Mouse (Mus musculus) WW6 (cell line): ENCODE measurements around the gene Mfng.

Experiments used
- DNase-seq: peaks from one replicate; pipeline ENCODE4 v3.0.0-alpha.2; 2013; ENCODE audit warnings: low read depth, low spot score

Mfng gene

DNA sequence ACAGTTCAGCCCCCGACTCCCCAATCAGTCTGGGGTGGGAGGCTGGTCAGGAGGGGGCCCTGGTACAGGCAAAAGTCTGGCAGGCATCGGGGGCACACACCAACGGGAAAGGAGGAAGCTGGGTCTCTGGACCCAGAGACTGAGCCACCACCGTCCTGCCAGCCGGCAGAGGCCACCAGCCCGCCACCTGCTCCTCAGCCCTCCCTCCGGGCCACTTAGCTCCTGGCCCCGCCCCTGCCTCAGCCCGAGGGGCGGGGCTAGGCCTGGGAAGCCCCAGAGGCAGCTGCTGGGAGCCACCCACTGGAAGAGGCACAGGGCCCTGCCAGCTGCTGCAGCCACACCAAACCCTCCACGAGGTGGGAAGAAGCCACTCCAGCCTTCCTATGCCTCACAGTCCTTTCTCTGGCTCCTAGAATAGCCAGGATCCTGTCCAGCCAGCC is at the start of gene Mfng:
Mfng (minus strand) TSS at position 186 of the 440 bp plus-strand sequence.
- DNase-seq: peak; percentile 65

DNA sequence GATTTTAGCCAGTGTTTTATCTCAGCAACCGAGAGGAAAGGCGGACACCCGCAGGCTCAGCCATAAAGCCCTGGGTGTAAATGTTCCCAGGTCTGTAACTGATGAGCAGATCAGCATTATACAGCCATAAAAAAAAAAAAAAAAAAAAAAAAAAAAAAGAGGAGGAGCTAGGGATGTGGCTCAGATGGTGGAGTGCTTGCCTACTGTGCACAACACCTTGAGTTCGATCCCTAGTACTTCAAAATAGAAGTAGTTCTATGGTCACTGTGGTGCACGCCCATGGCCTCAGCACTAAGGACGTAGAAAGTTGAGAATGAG is 42.8 kb upstream of the Mfng start:
- DNase-seq: no peak

- no peak for DNase-seq
These were observed 42.2 kb upstream of the Mfng start for GRCm38 (mm10) chr15:78815314-78816073.

- DNase-seq: no peak
These were observed 40.3 kb upstream of the Mfng start for GRCm38 (mm10) chr15:78813603-78814002.

DNA sequence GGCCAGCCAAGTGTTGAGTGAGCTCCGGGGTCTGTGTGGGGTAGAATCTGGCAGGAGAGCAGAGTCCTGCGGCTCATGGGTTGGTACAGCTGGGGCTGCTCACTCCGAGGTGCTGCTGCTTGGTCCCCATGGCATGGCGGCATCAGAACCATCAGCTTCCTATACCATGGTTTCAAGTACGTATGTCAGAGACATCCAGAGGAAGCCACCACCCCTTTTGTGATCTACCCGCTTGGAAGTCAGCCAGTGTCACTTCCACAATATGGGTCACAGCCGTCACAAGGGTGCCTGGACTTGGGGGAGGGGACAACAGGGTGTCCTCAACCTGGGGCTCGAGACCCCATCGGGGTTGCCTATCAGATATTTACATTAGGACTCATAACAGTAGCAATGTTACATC is 36.9 kb upstream of the Mfng start:
- no peak for DNase-seq

DNA sequence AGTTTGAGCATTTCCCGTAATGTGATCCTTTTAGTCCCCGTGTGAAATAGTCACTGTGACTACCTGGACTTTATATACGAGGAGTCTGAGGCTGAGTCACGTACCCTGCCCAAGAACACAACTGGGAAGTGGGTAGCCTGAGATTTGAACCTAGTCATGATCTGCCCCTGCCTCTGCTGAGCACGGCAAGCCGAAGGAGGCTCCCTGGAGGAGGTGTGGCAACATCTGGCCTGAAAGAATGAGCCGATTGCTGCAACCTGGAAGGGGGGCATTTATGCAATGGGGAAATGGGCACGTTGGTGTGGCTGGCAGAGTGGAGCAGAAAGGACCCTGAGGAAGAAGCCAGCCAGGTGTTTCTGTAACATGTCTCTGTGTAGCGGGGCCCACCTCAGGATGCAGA is 36.5 kb upstream of the Mfng start:
- DNase-seq: no peak

GRCm38 (mm10) chr15:78808980-78809379 is 35.7 kb upstream of the Mfng start:
- no peak for DNase-seq

DNA sequence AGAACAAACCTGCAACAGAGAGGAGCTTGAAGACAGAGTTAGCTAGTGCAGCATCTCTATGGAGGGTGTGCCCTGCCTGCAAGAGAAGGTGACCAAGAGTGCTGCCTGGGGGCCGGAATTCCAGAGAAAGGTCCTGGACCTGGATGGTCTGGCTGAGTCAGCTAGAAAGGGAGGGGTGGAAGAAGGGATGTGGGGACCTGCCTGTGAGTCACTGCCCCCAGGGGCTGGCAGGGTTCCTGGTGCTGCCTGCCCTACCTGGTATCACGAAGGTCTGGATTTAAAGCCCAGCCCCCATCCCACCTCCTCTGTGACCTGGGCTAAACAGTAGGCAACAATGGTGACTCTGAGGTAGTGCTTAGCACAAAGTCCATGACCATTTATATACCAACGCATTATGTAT is 33.9 kb upstream of the Mfng start:
- DNase-seq: no peak

DNA sequence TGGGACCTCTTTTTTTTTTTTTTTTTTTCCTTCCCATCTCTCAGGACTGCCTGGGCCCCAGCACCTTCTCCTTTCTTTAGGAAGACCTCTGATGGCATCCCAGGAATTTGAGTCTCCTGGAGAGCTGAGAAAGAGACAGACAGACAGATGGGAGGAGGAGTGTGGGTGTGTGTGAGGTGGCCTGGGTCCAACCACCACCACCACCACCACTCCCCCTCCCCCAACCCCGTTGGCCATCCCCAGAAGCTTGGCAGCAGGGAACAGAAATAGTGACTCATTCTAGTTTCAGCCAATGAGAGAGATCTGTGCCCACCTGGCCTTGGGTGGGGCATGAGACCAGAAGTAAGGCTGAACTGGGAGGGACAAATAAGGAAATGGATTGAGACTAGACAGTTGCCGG is 33.3 kb upstream of the Mfng start:
- DNase-seq: no peak

DNA sequence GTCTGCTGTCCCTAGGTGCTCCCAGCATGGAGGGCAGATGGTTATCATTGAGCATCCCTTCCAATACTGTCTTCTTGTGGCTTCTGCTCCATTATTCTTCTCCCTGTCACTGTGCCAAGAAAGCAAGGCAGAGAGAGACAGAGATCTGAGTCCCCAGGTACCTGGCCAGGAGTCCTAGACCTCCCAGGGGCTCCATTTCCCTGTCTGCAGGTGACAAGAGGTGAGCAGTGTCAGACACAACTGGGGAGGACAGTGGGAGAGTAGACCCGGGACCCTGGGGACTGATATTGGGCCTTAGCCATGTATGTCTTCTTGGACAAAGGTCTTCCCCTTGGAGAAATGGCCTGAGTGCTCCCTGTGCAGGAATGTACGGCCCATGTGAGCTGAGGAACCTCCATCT is 32.1 kb upstream of the Mfng start:
- DNase-seq: no peak

- no peak for DNase-seq
These were observed 31.1 kb upstream of the Mfng start for GRCm38 (mm10) chr15:78804326-78804725.

- DNase-seq: no peak
These were observed 30.2 kb upstream of the Mfng start for GRCm38 (mm10) chr15:78803499-78803900.

DNA sequence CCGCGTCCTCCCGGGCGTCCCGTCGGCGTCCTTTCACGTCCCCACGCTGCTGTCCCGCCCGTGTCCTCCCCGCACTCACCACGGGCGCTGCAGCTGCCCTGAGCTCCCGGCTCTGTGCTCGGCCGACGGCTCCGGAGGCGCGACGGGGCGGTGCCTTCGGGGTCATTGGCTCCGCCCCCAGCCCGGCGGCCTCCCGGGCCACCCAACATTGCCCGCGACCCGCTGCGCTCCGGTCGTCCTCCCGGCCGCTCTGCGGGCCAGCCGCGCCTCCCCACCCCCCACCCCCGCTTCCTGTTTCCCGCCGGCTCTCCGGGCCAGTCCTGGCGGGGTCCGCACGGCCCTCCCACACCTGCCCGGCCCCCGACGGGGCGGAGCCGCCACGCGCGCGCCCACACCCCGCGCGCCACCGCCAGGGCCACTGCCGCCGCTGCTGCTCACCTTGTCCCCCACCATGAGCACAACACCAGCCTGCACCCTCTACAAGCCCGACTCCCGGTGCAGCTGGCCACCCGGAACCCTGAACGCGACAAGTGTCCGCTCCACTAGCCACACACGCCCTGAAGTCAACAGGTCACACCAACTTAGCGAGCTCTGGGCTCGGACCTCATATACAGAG is 29.6 kb upstream of the Mfng start, which contains the start of gene Card10:
Card10 (minus strand) TSS at position 267 of the 616 bp plus-strand sequence.
- no peak for DNase-seq

- DNase-seq: no peak
These were observed 28.9 kb upstream of the Mfng start for GRCm38 (mm10) chr15:78801971-78802741.

DNA sequence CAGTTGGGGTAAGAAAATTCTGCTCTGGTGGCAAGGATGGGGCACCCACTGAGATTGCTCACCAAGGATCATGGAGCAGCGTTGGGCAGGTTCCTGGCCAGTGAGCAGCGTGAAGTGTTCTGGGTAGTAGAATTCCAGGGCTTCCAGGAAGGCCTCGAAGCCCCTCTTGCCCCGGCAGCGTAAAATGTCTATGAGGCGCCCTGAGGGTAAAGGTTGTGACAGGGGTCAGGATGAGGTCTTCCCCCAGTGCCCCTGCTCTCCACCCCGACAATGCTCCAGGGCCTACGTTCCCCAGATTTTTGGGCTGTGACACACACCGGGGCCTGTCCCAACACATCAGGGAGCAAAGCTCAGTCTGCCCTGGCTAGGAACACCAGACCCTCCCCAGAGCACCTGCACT is 28.3 kb upstream of the Mfng start:
- DNase-seq: no peak

DNA sequence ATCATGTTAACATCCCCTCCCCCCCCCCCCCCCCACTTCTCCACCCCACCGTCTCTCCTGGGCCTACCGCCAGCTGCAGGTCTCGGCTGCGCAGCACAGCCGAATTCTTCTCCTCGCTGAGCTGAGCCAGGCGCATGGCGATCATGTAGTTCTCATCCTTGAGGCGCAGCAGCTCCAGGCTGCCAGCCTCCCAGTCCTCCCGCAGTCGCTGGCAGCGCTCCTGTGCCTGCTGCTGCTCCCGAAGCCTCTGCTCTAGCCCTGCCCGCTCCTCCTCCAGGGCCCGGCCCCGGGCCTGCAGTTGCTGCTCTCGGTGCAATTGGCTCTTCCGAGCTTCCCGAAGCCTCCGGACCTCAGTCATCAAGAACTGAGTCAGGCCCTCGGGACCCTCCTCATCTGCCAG is 25.8 kb upstream of the Mfng start:
- no peak for DNase-seq

GRCm38 (mm10) chr15:78797060-78797329 is 23.7 kb upstream of the Mfng start:
- DNase-seq: no peak

DNA sequence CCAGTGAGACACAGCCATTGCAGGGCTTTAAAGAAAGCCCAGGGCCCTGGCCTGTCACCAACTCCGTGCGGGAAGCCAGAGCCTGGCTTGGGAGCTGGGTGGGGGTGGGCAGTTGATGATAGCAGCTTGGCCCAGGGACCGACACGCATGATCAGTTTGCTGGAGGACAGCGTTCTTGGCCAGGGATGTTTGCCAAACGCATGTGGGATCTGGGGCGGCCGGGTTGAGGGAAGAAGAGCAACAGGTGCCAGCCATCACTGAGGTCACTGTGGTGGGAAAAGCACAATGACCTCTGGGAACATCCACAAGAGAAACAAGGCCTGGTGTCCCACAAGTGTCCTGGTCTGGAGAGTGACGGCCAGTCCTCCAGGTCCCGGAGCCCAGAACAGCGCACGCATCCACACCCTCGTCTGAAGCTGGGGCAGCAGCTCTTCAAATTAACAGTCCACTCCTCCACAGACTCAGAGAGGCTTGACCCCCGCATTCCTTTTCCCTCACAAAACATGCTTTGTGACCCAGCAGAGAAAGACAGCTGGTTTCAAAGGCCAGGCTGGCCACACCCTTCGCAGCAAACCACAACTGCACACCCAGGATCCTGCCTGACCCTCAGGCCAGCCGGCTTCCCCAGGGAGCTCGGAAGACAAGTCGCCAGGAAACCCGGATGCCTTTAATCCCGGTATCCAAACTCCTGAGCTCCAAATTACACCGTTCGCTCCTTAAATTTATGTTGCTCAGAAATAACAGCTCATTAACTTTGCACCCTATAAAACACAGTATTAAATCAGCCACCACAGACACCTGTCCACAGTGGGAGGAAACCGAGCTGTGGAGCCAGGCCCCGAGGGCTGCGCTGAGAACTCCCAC is 23.2 kb upstream of the Mfng start:
- no peak for DNase-seq

DNA sequence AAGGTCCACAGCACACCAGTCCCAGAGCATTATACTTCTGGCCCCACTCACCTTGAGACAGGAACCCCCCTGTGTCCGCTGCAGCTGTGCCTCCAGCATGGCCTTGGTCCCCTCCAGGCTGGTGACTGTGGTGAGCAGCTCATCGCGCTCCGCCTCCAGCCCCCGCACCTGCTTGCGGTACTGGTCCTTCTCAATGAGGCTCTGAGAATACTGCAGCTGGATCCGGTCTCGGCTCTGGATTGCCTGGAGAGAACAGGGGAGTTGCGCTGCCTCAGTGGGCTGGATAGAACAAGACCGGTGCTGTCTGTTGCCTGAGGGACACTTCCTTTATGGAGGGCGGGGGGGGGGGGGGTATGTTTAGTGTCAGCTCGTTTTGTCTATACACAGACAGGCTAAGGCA is 17.7 kb upstream of the Mfng start:
- DNase-seq: no peak

DNA sequence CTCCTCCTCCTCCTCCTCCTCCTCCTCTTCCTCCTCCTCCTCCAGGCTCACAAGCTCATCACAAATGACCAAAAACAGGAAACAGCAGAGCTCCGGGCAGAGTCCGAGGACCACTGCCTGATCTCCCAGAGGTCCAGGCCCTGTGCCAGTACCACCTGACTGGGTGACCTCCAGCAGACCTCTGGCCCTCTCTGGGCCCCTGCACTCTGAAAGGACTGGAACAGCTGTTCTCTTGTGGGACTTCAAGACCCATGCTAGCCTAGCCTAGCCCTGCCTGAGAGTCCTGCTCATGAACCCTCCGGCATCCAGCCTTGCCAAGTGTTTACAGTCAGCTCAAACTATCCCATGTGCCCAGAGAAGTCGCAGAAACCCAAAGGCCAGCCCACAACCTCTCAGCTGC is 17.2 kb upstream of the Mfng start:
- no peak for DNase-seq

DNA sequence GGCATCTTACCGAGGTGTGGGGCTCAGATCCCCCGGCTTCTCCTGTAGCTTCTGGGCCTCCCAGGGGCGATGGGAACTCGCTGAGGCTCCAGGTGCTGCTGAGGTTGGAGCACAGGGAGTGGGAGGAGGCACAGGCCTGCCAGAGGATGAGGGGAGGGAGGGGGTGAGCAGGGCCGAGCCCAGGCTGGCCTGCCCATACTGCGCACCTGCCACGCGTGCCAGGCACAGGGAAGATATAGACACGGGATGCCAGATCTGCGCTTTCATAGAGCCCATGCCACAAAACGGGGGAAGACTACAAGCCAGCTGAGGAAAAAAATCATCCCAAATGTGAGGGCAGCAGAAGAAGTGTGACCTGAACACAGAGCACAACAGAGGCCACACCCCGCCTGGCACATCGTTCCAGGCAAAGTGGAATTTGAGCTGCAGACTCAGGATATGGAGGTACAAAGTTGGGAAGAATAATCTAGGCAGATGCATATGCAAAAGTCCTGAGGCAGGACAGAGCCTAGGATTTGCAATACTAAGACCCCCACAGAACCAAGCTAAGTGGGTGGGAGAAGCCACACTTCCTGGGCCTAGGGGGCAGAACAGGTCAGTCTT is 16.5 kb upstream of the Mfng start:
- DNase-seq: no peak

DNA sequence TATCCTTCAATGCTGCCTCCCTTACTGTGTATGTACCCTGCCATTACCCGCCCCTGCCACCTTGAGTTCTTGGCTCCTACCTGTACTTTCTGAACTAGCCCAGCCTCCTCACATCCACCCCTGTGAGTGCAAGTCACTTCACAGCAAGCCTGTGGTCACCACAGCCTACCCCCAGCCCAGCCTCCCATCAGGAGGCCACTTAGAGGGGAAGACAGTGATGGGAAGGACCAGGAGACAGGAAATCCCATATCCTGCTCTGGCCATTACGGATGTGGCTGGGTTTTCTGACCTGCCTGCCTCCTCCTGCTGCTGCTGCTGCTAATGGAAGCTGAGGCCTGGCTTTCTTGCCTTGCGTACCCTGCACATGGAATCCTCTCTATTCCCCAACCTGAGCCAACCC is 14.8 kb upstream of the Mfng start:
- DNase-seq: no peak
